ENCODE assay signal across 17 mouse cellular contexts in genomic region chr10:9503569-9504493, GRCm38 (mm10).
DNase-seq lines count a peak whose midpoint lies in the region; ATAC-seq and TF ChIP-seq lines count a peak whose summit lies in the region.
"Had no signal": no experiment of that assay in that cellular context is flagged by ENCODE, and none has a peak within 500 bp of the region (broad histone marks: within the 10 kb centered on the region; RNA-seq: fewer than 3 reads in every experiment).

No protein-coding gene starts in this region.

- peak; percentile 71; the same call in 1 of the 2 replicates for ATAC-seq in kidney, postnatal 0 days (replicated peaks; ENCODE audit: low FRiP score, low read depth)
- 0 out of 2 replicates have a peak, but pooled peaks have one; percentile 33 for ATAC-seq in intestine, postnatal 0 days
- no peak for ATAC-seq in granulocyte monocyte progenitor cell, adult 5-6 weeks (replicated peaks; ENCODE audit: poor library complexity, severe bottlenecking)

- H3K9me3 ChIP-seq in kidney, postnatal 0 days (replicated peaks; ENCODE audit: low read length) = no peaks in the 10 kb centered on the region
- H3K9me3 ChIP-seq in forebrain, embryonic 10.5 days = no peaks in the 10 kb centered on the region
- no peaks in the 10 kb centered on the region for H3K9me3 ChIP-seq in intestine, postnatal 0 days (ENCODE audit: control insufficient read depth)
- H3K9me3 ChIP-seq: embryonic facial prominence, embryonic 15.5 days; heart, embryonic 10.5 days had no signal

- H3K4me2 ChIP-seq in kidney, postnatal 0 days (ENCODE audit: low read length) = no peak overlapping the region
- H3K4me2 ChIP-seq in intestine, postnatal 0 days (replicated peaks; ENCODE audit: low read depth) = no peak overlapping the region
- H3K4me2 ChIP-seq: embryonic facial prominence, embryonic 15.5 days had no signal

- TF ChIP-seq CTCF in kidney, postnatal 0 days (IDR thresholded peaks at IDR 0.05; ENCODE audit: low read depth) = no peak
- no peak for TF ChIP-seq CTCF in intestine, postnatal 0 days (IDR thresholded peaks at IDR 0.05; ENCODE audit: low read depth)

- 57% methylated on average over 11 of the region's 11 CpGs for WGBS in kidney, postnatal 0 days
- WGBS in forebrain, embryonic 10.5 days = 65% methylated on average over 11 of the region's 11 CpGs
- WGBS in intestine, postnatal 0 days = 52% methylated on average over 11 of the region's 11 CpGs

- no peaks in the 10 kb centered on the region for H3K4me1 ChIP-seq in kidney, postnatal 0 days (replicated peaks; ENCODE audit: insufficient read depth, low read length)
- peaks cover 21% of the 10 kb centered on the region for H3K4me1 ChIP-seq in forebrain, embryonic 10.5 days
- 0 out of 2 replicates have a peak, but pooled peaks cover 4% of the 10 kb centered on the region for H3K4me1 ChIP-seq in intestine, postnatal 0 days (replicated peaks; ENCODE audit: control insufficient read depth, insufficient read depth, low read length)
- H3K4me1 ChIP-seq: embryonic facial prominence, embryonic 15.5 days; heart, embryonic 10.5 days had no signal

- no peak overlapping the region for H3K27ac ChIP-seq in kidney, postnatal 0 days
- H3K27ac ChIP-seq in forebrain, embryonic 10.5 days = peak overlapping the region; percentile 37; the same call in 1 of the 2 replicates
- no peak overlapping the region for H3K27ac ChIP-seq in intestine, postnatal 0 days (ENCODE audit: low read depth, low read length)
- H3K27ac ChIP-seq: embryonic facial prominence, embryonic 15.5 days; heart, embryonic 10.5 days; left cerebral cortex, adult 2 months; liver, embryonic 14.5 days had no signal

- no peaks in the 10 kb centered on the region for H3K27me3 ChIP-seq in kidney, postnatal 0 days (ENCODE audit: insufficient read depth, low read length)
- no peaks in the 10 kb centered on the region for H3K27me3 ChIP-seq in forebrain, embryonic 10.5 days (ENCODE audit: poor library complexity, severe bottlenecking)
- H3K27me3 ChIP-seq in intestine, postnatal 0 days (replicated peaks; ENCODE audit: control insufficient read depth, insufficient read depth, low read length) = no peaks in the 10 kb centered on the region
- H3K27me3 ChIP-seq: embryonic facial prominence, embryonic 15.5 days had no signal

- DNase-seq in kidney, postnatal 0 days (ENCODE audit: low spot score) = peak; percentile 39
- DNase-seq in kidney, postnatal 14 days = no peak
- peak; percentile 87 for DNase-seq in MN1 (ENCODE audit: low spot score)
- no peak for DNase-seq in forebrain, embryonic 10.5 days (ENCODE audit: extremely low spot score, low spot score)
- DNase-seq in thymus, postnatal 0 days (ENCODE audit: low spot score) = no peak
- DNase-seq: gastrocnemius, postnatal 10 days; kidney, adult 11 months; lung, postnatal 36 days; midbrain, embryonic 14.5 days; right cerebral cortex, postnatal 14 days; thymus, postnatal 14 days had no signal

- H3K36me3 ChIP-seq in kidney, postnatal 0 days (ENCODE audit: insufficient read depth, low read length) = no peaks in the 10 kb centered on the region
- H3K36me3 ChIP-seq in forebrain, embryonic 10.5 days (replicated peaks) = no peaks in the 10 kb centered on the region
- no peaks in the 10 kb centered on the region for H3K36me3 ChIP-seq in intestine, postnatal 0 days (ENCODE audit: control insufficient read depth, insufficient read depth)
- H3K36me3 ChIP-seq: embryonic facial prominence, embryonic 15.5 days; heart, embryonic 10.5 days had no signal

- H3K9ac ChIP-seq in kidney, postnatal 0 days (ENCODE audit: low read depth, low read length) = no peak overlapping the region
- no peak overlapping the region for H3K9ac ChIP-seq in intestine, postnatal 0 days (ENCODE audit: low read depth, low read length)
- H3K9ac ChIP-seq: embryonic facial prominence, embryonic 15.5 days; liver, embryonic 14.5 days had no signal

- H3K4me3 ChIP-seq in kidney, postnatal 0 days (replicated peaks; ENCODE audit: low read depth, low read length) = no peak overlapping the region
- H3K4me3 ChIP-seq in forebrain, embryonic 10.5 days = no peak overlapping the region
- H3K4me3 ChIP-seq in intestine, postnatal 0 days (ENCODE audit: low read depth, low read length) = no peak overlapping the region
- H3K4me3 ChIP-seq: embryonic facial prominence, embryonic 15.5 days; heart, embryonic 10.5 days; left cerebral cortex, adult 2 months had no signal

Comparison
In these comparisons a context has a peak if more than half of its experiments do, and no peak if none do; other contexts are left out.
1. DNase-seq: peak in kidney, postnatal 0 days (single experiment) and MN1 (single experiment); none in kidney, postnatal 14 days (single experiment), forebrain, embryonic 10.5 days (single experiment) and thymus, postnatal 0 days (single experiment).